Mouse (Mus musculus) lung, postnatal 0 days (tissue): ENCODE data around the gene Drp2. TPM values are rescaled to one million over a fixed set of nuclear protein-coding genes. Genes with fewer than 3 reads are reported as not detected.

Experiments used
- ATAC-seq: fragments of 200-750 bp; cut with Nextera tagmentation; 2 replicates; pipeline ENCODE4 v1.8.0; 2017; ENCODE audit warnings: moderate library complexity
- DNase-seq: peaks from one replicate; pipeline ENCODE4 v3.0.0-alpha.2; 2016; ENCODE audit warnings: low spot score
- H3K27ac ChIP-seq: fragments of 300-500 bp; sonication (generic); 2 replicates; pipeline ENCODE4 v1.5.1; 2014; ENCODE audit warnings: antibody characterized with exemption, mild to moderate bottlenecking, low read length, mixed read lengths
- H3K27me3 ChIP-seq: fragments of 300-500 bp; sonication (generic); replicated peaks from 2 replicates; pipeline ENCODE4 v1.6.1; 2014; ENCODE audit warnings: low read length, mixed read lengths; ENCODE audit not compliant: insufficient read depth
- H3K36me3 ChIP-seq: fragments of 300-500 bp; sonication (generic); 2 replicates; pipeline ENCODE4 v1.6.1; 2014; ENCODE audit warnings: low read length, mixed read lengths; ENCODE audit not compliant: insufficient read depth
- H3K4me1 ChIP-seq: fragments of 300-500 bp; sonication (generic); 2 replicates; pipeline ENCODE4 v1.6.1; 2014; ENCODE audit warnings: antibody characterized with exemption, low read depth, low read length, mixed read lengths; ENCODE audit not compliant: insufficient read depth
- H3K4me2 ChIP-seq: fragments of 300-500 bp; sonication (generic); replicated peaks from 2 replicates; pipeline ENCODE4 v1.6.1; 2014; ENCODE audit warnings: low read depth, mild to moderate bottlenecking, low read length, moderate library complexity, mixed read lengths
- H3K4me3 ChIP-seq: fragments of 300-500 bp; sonication (generic); 2 replicates; pipeline ENCODE4 v1.5.1; 2014; ENCODE audit warnings: low read depth, low read length
- H3K9ac ChIP-seq: fragments of 300-500 bp; sonication (generic); replicated peaks from 2 replicates; pipeline ENCODE4 v1.6.1; 2014; ENCODE audit warnings: low read depth, mild to moderate bottlenecking
- H3K9me3 ChIP-seq: fragments of 300-500 bp; sonication (generic); 2 replicates; pipeline ENCODE4 v1.6.1; 2016; ENCODE audit warnings: low read length, mixed read lengths
- CTCF ChIP-seq: IDR thresholded peaks from 2 replicates; pipeline ENCODE4 v1.5.1; 2016; ENCODE audit warnings: antibody characterized with exemption, mild to moderate bottlenecking
- EP300 ChIP-seq: IDR thresholded peaks from 2 replicates; pipeline ENCODE4 v1.6.1; 2016; ENCODE audit warnings: antibody characterized with exemption, mild to moderate bottlenecking, control low read depth
- WGBS: fragments of 180-500 bp; shearing (Covaris S2); extraction: QIAGEN DNeasy Blood & Tissue Kit; methylation state at CpG from one replicate; pipeline ENCODE4 v1.1.7; 2014; 5-methylcytosine and 5-hydroxymethylcytosine counted together
- polyA plus RNA-seq: library from polyadenylated mRNA; unstranded; fragments of >200 nt; fragmentation: Nextera tagmentation; extraction: Ambion mirVana; gene quantifications from 2 replicates; pipeline ENCODE4 v1.2.1, GENCODE M21; 2015

Drp2 gene
- polyA plus RNA-seq: 0.06 and 0.17 TPM in 2 replicates

DNA sequence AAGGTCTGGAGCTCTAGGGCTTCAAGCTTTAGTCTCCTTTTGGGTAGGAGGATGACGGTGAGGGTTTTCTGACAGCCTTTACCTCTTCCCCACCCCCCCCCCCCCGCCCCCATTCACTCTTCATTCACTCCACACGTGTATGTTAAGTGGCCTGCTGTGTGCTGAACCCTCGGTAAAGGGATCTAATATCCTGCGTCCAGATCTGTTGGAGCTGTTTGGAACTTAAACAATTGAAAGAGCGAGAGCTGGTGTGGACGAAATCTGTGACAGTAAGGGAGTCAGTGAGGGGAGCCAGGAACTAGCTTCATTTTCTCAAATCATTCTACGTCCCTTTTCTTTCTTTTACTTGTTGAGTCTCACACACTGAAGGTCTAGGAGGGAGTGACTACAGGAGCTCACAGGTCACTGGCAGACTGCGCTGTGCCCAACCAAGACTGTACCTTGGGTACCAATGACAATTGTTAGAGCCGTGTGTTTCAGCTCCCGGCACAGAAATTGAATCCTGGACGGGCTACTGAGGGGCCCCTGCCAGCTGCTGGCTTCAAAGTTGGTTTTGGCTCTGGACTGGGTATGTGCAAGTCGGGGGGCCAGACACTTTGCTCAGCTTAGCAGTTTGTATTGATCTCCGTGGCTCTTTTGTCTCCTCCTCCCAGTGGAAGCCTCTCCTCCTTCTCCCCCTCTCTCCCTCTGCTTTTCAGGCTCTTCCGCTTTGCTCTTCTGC is at the start of gene Drp2:
TSS of gene Drp2 (plus strand) at position 689 of the 721 bp plus-strand sequence.
- Histone ChIP-seq H3K4me1 (no peaks in the 10 kb centered on the region), H3K4me3 (peak within 1 kb of the TSS; percentile 19; the same call in 1 of the 2 replicates), H3K4me2 (peak within 1 kb of the TSS; percentile 54), H3K9ac (no peak within 1 kb of the TSS), H3K9me3 (no peaks in the 10 kb centered on the region), H3K36me3 (no peaks in the 10 kb centered on the region), H3K27me3 (no peaks in the 10 kb centered on the region), H3K27ac (no peak within 1 kb of the TSS)
- DNase-seq (no peak), ATAC-seq (no peak)
- WGBS: 17% methylated on average over 15 of the region's 15 CpGs
- no peak for TF ChIP-seq EP300
- no peak for TF ChIP-seq CTCF

DNA sequence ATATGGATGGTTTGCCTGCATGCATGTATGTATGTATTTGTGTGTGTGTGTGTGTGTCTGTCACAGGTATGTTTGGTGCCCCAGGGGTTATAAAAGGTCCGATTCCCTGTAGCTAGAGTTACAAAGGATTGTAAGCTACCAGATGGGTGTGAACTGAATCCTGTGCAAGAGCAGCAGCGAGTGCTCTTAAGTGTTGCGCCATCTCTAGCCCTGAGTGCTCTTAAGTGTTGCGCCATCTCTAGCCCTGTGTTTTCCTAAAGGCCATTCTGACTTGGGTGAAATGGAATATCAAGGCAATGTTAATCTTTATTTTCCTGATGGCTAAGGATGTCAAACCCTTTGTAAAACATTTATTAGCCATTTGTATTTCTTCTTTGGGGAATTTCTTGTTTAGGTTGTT is 45.0 kb upstream of the Drp2 start:
- Histone ChIP-seq H3K4me2 (no peak overlapping the region), H3K9me3 (no peaks in the 10 kb centered on the region), H3K27me3 (no peaks in the 10 kb centered on the region), H3K27ac (no peak overlapping the region), H3K4me3 (no peak overlapping the region), H3K36me3 (no peaks in the 10 kb centered on the region), H3K4me1 (no peaks in the 10 kb centered on the region), H3K9ac (no peak overlapping the region)
- ATAC-seq (peak; percentile 89), DNase-seq (peak; percentile 77)
- TF ChIP-seq EP300 (peak; percentile 88), CTCF (no peak)
- 57% methylated on average over 4 of the region's 4 CpGs for WGBS

DNA sequence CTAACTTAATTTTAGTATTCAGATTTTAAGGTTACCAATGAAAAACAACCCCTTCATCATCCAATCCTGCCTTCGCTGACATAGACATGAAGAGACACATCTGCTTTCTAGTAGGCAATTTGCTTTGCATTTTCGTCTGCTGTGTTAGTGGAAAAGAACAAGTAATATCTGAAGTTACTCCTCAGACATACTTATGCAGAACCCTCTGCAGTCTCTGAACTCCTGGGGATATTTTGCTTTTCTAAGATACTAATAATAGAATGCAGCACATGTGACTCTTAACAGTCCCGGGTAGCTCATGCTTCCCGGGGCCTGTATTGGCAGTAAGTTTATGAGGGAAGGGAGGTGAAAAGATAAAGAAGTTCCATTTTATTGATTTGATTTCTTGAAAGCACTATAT is 42.2 kb upstream of the Drp2 start:
- H3K4me2 ChIP-seq: no peak overlapping the region
- no peak overlapping the region for H3K27ac ChIP-seq
- WGBS: 71% methylated on average over 4 of the region's 4 CpGs
- H3K27me3 ChIP-seq: no peaks in the 10 kb centered on the region
- no peaks in the 10 kb centered on the region for H3K4me1 ChIP-seq
- no peaks in the 10 kb centered on the region for H3K36me3 ChIP-seq
- H3K4me3 ChIP-seq: no peak overlapping the region
- ATAC-seq: no peak
- no peaks in the 10 kb centered on the region for H3K9me3 ChIP-seq
- TF ChIP-seq EP300 (no peak), CTCF (no peak)
- DNase-seq: no peak
- H3K9ac ChIP-seq: no peak overlapping the region

DNA sequence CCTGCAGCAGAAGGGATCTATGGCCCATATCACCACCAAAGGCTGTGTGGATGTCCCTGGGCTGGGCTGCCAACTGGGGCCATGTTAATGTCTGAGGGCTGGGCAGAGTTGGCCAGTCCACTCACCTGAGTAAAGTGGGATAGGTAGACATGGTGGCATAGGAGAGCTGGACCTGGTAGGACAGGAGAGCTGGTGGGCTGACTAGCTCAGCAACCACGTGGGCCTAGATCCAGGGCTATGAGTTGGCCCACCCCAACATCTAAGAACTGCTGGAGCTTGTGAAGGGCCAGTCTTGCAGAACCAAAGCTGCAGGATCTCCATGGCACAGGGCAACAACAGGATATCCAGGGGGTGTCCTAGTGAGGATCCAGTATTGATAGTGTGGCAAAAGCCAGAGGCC is 38.9 kb upstream of the Drp2 start:
- Histone ChIP-seq H3K36me3 (no peaks in the 10 kb centered on the region), H3K4me1 (no peaks in the 10 kb centered on the region), H3K4me3 (no peak overlapping the region), H3K27ac (no peak overlapping the region), H3K9ac (no peak overlapping the region), H3K27me3 (no peaks in the 10 kb centered on the region), H3K9me3 (no peaks in the 10 kb centered on the region), H3K4me2 (no peak overlapping the region)
- DNase-seq (no peak), ATAC-seq (no peak)
- no peak for TF ChIP-seq EP300
- TF ChIP-seq CTCF: no peak
- WGBS: 67% methylated on average over 1 of the region's 1 CpGs

DNA sequence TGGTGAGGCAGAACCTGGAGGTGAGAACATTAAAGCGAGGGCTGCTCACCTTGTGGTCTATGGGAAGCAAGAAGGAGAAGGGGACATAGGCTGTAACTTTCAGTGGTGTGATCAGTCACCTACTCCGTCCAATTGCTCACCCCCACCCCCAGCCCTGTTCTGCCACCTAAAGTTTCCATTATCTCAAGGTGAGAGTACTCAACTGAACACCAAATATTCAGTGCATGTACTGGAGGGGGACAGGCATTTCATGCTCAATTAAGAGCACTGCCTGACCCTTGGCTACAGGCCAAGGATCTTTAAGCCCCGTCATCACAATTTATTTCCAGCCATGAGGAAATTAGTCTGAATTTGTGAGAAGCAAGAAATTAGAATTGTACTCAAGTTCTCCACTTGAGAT is 37.8 kb upstream of the Drp2 start:
- no peaks in the 10 kb centered on the region for H3K9me3 ChIP-seq
- H3K4me1 ChIP-seq: no peaks in the 10 kb centered on the region
- 56% methylated on average over 3 of the region's 3 CpGs for whole genome bisulfite sequencing
- H3K4me3 ChIP-seq: no peak overlapping the region
- H3K27ac ChIP-seq: no peak overlapping the region
- H3K27me3 ChIP-seq: no peaks in the 10 kb centered on the region
- no peak overlapping the region for H3K9ac ChIP-seq
- peak; percentile 58 for ATAC-seq
- no peaks in the 10 kb centered on the region for H3K36me3 ChIP-seq
- no peak for TF ChIP-seq CTCF
- TF ChIP-seq EP300: 0 out of 2 replicates have a peak, but pooled peaks have one; percentile 29
- DNase-seq: peak; percentile 26
- no peak overlapping the region for H3K4me2 ChIP-seq

DNA sequence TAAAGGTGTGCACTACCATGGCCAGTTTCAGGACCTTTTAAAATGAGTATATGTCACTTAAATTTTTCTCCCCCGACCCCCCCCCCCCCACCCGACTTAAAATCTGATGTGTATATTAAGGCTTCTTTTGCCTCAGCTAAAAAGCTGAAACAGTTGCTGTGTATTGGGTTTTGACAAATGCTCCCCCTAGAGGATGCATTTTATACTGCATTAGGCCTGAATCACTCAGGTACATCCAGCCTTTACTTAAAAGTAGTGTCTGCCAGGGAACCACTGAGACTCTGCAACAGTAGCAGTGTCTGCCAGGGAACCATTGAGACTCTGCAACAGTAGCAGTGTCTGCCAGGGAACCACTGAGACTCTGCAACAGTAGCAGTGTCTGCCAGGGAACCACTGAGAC is 33.1 kb upstream of the Drp2 start:
- H3K4me1 ChIP-seq: no peaks in the 10 kb centered on the region
- 16% methylated on average over 2 of the region's 2 CpGs for WGBS
- H3K9ac ChIP-seq: no peak overlapping the region
- H3K4me2 ChIP-seq: no peak overlapping the region
- DNase-seq (peak; percentile 23), ATAC-seq (no peak)
- no peak overlapping the region for H3K4me3 ChIP-seq
- TF ChIP-seq EP300: no peak
- TF ChIP-seq CTCF: peak; percentile 63
- H3K27me3 ChIP-seq: no peaks in the 10 kb centered on the region
- no peaks in the 10 kb centered on the region for H3K9me3 ChIP-seq
- H3K36me3 ChIP-seq: no peaks in the 10 kb centered on the region
- H3K27ac ChIP-seq: no peak overlapping the region
